Mouse (Mus musculus): ENCODE results near the gene Olfr190.

GRCm38 (mm10) chr16:59077905-59078304 lies at the start of gene Olfr190:
- TF ChIP-seq CTCF (IDR thresholded peaks at IDR 0.05; ENCODE audit: extremely low read depth, insufficient read depth, insufficient read length, insufficient replicate concordance), result no peak
- no peak for TF ChIP-seq POLR2A (IDR thresholded peaks at IDR 0.05; ENCODE audit: low read depth, low read length)

Data from spleen, adult 2 months (tissue).